Mouse (Mus musculus) left cerebral cortex, adult 18-20 months (tissue): ENCODE results near the gene Srp14. TPM values are rescaled to one million over a fixed set of nuclear protein-coding genes. Genes with fewer than 3 reads are reported as not detected.

Source experiments
- DNase-seq, 2 experiments: peaks; one replicate each; pipeline ENCODE4 v3.0.0; 2021 to 2022; ENCODE audit warnings: low spot score in 2 of 2, mixed read lengths in 1 of 2
- total RNA-seq, 2 experiments: library from RNA; stranded (reverse); gene quantifications; 2 replicates each; pipeline ENCODE4 v1.2.3; 2021

Gene Srp14
- total RNA-seq, 2 experiments from 2014 or later: 160 to 170 TPM

GRCm38 (mm10) chr2:118491281-118491731 is 11.8 kb upstream of the Srp14 start:
- no peak for DNase-seq

GRCm38 (mm10) chr2:118490241-118491091 is 11.0 kb upstream of the Srp14 start:
- no peak for DNase-seq

GRCm38 (mm10) chr2:118487806-118488205 is 8.3 kb upstream of the Srp14 start:
- no peak for DNase-seq

- peak; percentile 59 to 75 for DNase-seq
Observed at GRCm38 (mm10) chr2:118486933-118487332, 7.4 kb upstream of the Srp14 start.

- DNase-seq: no peak
Observed at GRCm38 (mm10) chr2:118485415-118485814, 5.9 kb upstream of the Srp14 start.

DNA sequence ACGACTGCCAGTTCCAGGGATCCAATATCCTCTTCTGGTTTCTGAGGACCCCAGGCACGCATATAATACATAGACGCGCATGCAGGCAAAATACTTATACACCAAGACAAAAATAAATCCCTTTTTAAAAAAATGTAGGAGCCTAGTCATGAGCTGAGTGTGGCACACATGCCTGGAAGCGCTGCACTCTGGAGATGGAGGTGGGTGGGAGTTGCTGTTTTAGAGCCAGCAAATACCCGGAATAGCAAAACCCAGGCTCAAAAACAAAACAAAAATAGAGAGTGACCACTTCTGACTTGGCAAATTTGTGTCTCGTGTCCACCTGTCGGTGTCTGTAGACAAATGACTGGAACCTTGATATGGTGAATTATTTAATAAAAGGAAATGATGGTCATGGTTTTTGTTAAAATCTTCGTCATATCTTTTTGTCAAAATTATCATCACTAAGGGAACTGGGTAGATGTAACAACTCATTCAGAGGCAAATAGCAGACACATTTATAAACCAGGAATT is 4.9 kb upstream of the Srp14 start:
- peak in 1 of 2 experiments; percentile 36 for DNase-seq

DNA sequence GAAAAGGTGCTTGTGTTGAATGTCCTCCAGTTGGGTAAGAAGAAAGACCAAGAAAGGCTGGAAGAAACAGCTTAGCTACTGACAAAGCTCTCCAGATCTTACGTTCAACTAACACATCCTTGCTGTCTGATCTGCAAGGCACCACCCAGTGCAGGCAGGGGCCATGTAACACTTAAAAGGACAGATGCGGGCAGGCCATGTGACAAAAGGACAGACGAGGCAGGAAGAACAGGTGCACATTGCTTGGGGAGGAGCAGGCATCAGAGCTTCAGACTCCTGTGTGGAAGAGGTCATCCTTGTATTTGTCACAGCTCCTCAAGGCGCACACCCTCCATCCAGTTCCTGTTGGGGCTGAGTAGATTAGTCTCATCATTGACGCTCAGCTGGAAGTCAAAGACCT is 3.5 kb upstream of the Srp14 start:
- no peak for DNase-seq

GRCm38 (mm10) chr2:118480886-118481285 is 1.4 kb upstream of the Srp14 start:
- no peak for DNase-seq

- no peak for DNase-seq
Observed at GRCm38 (mm10) chr2:118478833-118479549, 520 bp downstream of the Srp14 start.

DNA sequence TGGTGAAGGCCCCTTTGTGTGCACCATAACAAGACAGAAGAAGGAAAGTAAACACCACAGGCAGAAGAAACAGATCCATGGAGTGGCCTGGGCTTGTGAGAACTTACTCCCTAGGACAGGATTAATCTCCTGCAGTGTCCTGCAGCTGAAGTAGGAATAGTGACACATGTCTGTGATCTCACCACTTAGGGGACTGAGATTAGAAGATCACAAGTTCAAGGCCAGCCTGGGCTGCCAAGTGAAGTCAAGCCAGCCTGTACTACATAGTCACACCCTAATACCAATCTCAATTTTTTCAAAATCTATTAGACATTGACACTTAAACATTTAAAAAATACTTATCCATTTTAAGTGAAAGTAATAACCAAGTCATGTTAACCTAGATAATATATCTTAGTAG is 11.2 kb downstream of the Srp14 start:
- no peak for DNase-seq

GRCm38 (mm10) chr2:118466601-118467000 is 12.9 kb downstream of the Srp14 start:
- no peak for DNase-seq

DNA sequence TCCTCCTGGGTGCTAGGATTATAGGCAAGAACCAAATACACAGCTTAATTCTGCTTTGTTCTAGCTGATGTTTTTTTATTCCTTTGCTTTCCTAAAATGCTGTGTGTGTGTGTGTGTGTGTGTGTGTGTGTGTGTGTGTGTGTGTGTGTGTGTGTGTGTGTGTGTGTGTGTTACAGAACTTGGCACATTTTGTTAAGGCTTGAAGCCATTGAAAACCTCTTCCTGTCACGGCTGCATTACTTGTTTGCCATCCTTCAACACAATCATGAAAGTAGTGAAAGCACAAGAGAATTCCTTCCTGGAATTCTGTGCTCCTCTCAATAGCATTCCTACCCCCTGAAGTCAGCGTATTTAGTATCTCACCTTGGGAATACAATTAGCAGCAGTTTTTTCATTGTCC is 13.6 kb downstream of the Srp14 start:
- no peak for DNase-seq

- no peak for DNase-seq
Observed at GRCm38 (mm10) chr2:118464450-118464849, 15.1 kb downstream of the Srp14 start.

- DNase-seq: no peak
Observed at GRCm38 (mm10) chr2:118463480-118463879, 16.0 kb downstream of the Srp14 start.

GRCm38 (mm10) chr2:118461480-118462165 is 17.9 kb downstream of the Srp14 start:
- DNase-seq: peak in 1 of 2 experiments; percentile 21

DNA sequence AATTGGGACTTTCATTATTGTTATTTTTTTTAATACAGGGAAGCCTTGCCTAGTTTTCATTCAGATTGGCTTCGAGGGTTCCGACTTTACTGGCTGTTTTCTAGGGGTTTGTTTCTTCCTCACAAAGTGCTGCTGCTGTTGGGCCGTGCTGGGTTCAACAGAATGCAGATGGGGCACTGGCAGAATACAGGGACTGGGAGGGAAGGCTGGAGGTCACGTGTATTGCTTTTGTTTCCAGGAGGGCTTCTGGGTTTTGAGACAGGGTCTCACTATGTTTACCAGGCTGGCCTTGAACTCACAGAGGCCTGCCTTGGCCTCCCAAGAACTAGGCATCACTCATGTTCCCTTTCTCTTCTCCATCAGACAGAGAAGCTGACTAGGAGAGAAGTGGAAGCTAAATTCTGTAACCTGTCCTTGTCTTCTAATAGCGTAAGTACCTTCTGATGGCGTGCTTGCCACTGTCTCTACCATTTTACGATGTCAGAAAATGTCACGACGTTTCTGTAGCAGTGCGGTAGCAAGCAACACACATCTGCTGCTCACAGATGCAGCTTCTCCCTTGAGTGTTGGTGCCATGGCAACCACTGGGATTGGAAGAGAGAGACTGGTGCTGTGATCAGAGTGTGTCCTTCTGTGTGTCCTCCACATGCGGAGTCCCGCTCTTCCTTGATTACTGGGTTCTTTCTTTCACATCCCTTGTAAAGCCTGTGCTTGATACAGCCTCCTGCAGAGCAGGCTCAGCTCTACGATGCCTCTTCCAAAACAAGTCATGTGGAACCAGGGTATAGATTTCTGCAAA is 21.8 kb downstream of the Srp14 start:
- DNase-seq: peak; percentile 36 to 46

GRCm38 (mm10) chr2:118457029-118457428 is 22.5 kb downstream of the Srp14 start:
- no peak for DNase-seq

DNA sequence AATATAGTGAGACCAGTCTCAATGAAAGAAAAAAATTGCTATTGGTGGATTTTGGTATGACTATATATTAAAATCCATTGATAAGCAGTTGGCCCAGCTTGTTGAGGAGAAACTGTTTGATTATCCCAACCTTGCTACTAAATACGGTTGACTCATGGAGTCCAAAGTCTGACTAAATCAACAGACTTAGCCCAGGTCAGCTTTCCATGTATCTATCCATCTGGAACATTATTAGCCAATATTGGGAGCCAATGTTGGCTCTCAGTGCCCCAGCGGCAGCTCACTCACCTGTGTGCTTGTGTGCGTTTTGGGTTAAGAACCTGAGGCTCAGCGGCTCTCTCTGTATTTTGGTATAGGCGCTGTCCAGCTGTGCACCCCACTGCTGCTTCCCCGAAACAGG is 28.5 kb downstream of the Srp14 start:
- DNase-seq: no peak

DNA sequence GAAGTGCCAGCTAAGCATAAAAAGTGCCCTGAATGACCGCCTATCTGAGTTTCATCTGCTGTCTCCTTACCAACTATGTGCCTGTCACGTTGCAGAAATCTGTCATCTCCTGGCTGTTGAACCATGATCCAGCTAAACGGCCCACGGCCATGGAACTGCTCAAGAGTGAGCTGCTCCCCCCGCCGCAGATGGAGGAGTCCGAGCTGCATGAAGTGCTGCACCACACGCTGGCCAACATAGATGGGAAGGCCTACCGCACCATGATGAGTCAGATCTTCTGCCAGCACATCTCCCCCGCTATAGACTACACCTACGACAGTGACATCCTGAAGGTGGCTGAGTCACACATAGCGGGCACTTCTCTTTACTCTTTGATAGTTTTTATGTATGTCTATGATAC is 31.3 kb downstream of the Srp14 start:
- peak; percentile 77 to 83 for DNase-seq
